Mouse (Mus musculus): ENCODE data around the gene Kcnk3.

- TF ChIP-seq CTCF (IDR thresholded peaks at IDR 0.05; ENCODE audit: low read depth): no peak
- no peak for TF ChIP-seq EP300 (optimal IDR thresholded peaks at IDR 0.05)
These were observed 16.8 kb downstream of the Kcnk3 start for GRCm38 (mm10) chr5:30604769-30605188.

Measured in stomach, postnatal 0 days (tissue).